Mouse (Mus musculus) embryonic facial prominence, embryonic 12.5 days (tissue): ENCODE measurements at regions not wholly inside any gene's neighbourhood (a gene's known extent, or its start where the extent isn't known, plus 50 kb on each side); places are given as distances from the start of the nearest gene placed in this dataset.

Source experiments
- ATAC-seq: fragments of 200-750 bp; cut with Nextera tagmentation; 2 replicates; pipeline ENCODE4 v1.8.0; 2017; ENCODE audit not compliant: insufficient number of reproducible peaks, insufficient read depth, low FRiP score, low TSS enrichment
- H3K27ac ChIP-seq: fragments of 300-500 bp; sonication (generic); 2 replicates; pipeline ENCODE4 v1.5.1; 2016; ENCODE audit warnings: mild to moderate bottlenecking
- H3K27me3 ChIP-seq: fragments of 300-500 bp; sonication (generic); 2 replicates; pipeline ENCODE4 v1.6.1; 2016; ENCODE audit warnings: mild to moderate bottlenecking, moderate library complexity
- H3K36me3 ChIP-seq: fragments of 300-500 bp; sonication (generic); 2 replicates; pipeline ENCODE4 v1.6.1; 2016; ENCODE audit warnings: mild to moderate bottlenecking
- H3K4me1 ChIP-seq: fragments of 300-500 bp; sonication (generic); 2 replicates; pipeline ENCODE4 v1.6.1; 2016
- H3K4me2 ChIP-seq: fragments of 300-500 bp; sonication (generic); replicated peaks from 2 replicates; pipeline ENCODE4 v1.6.1; 2016; ENCODE audit warnings: mild to moderate bottlenecking, moderate library complexity
- H3K4me3 ChIP-seq: fragments of 300-500 bp; sonication (generic); 2 replicates; pipeline ENCODE4 v1.5.1; 2016; ENCODE audit warnings: mild to moderate bottlenecking
- H3K9ac ChIP-seq: fragments of 300-500 bp; sonication (generic); 2 replicates; pipeline ENCODE4 v1.6.1; 2016; ENCODE audit warnings: mild to moderate bottlenecking, moderate library complexity
- H3K9me3 ChIP-seq: fragments of 300-500 bp; sonication (generic); 2 replicates; pipeline ENCODE4 v1.6.1; 2016; ENCODE audit warnings: mild to moderate bottlenecking, moderate library complexity
- WGBS: fragments of 180-500 bp; shearing (Covaris S2); methylation state at CpG from one replicate; pipeline ENCODE4 v1.1.7; 2016; 5-methylcytosine and 5-hydroxymethylcytosine counted together

DNA sequence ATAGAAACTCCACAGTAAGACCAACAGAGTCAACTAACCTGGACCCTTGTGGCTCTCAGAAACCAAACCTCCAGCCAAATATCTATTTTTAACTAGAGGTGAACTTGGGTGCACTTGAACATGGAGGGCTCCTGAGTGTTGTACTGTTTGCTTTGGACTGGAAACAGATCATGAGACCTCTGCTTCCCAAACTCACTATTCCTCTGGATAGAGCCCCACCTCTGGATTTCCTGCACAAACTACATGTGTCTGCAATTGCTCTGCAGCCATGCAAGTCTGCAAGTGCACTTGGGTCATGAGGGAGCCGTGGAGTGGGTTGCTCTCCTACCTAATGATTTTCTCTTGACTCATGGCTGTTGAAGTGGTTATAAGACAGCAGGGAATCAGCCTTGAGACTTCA, 759.9 kb upstream of the Fam160b2 start:
- no peak overlapping the region for H3K4me3 ChIP-seq
- ATAC-seq, result no peak
- 74% methylated on average over 1 of the region's 1 CpGs for WGBS
- H3K27ac ChIP-seq, result no peak overlapping the region
- H3K9ac ChIP-seq, result no peak overlapping the region
- H3K27me3 ChIP-seq, result no peaks in the 10 kb centered on the region
- H3K4me2 ChIP-seq, result no peak overlapping the region
- H3K9me3 ChIP-seq, result no peaks in the 10 kb centered on the region
- H3K4me1 ChIP-seq, result no peaks in the 10 kb centered on the region
- H3K36me3 ChIP-seq, result no peaks in the 10 kb centered on the region

DNA sequence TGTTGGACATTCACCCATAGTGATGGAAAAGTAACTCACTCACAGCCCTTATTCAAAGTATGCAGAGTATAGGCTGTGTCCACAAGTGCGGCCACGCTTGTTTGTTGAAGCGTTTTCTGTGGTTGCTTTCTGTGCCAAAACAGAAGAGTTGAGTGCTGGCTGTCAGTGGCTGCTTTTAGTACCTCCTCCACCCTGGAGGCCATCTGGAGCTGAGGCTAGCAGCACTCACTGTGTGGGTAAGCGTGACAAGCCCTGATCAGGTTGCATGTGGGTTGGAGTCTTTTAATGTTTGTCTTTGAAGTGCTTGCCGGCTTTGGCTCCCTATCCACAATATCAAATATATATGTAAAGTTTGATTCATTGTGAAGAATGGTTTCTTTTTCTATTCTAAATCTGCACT, 738.6 kb upstream of the Fam160b2 start:
- H3K4me1 ChIP-seq, result no peaks in the 10 kb centered on the region
- no peaks in the 10 kb centered on the region for H3K9me3 ChIP-seq
- H3K27me3 ChIP-seq, result no peaks in the 10 kb centered on the region
- no peak overlapping the region for H3K9ac ChIP-seq
- H3K27ac ChIP-seq, result no peak overlapping the region
- H3K4me2 ChIP-seq, result no peak overlapping the region
- H3K4me3 ChIP-seq, result no peak overlapping the region
- ATAC-seq, result no peak
- 58% methylated on average over 5 of the region's 5 CpGs for WGBS
- no peaks in the 10 kb centered on the region for H3K36me3 ChIP-seq

DNA sequence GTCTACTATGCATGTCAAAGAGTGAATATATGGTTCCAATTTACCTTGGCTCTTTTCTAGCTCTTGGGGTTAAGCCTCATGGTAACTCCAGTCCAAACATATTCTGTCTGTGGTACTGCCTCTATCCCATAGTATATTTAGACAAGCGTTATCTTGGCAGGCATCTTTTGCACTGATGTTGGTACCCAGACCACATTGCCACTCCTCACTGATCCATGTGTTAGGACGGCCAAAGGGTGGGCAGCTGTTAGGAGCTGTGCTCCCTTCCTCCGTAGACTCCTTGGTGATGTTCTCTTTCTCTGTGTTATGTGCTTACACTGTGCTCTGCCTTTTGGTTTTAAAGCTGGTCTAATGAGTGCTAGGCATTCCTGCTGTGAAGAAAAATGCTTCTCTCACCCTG, 737.3 kb upstream of the Fam160b2 start:
- no peak overlapping the region for H3K27ac ChIP-seq
- H3K27me3 ChIP-seq, result no peaks in the 10 kb centered on the region
- H3K9ac ChIP-seq, result no peak overlapping the region
- no peak overlapping the region for H3K4me3 ChIP-seq
- ATAC-seq, result no peak
- H3K4me2 ChIP-seq, result no peak overlapping the region
- 86% methylated on average over 3 of the region's 3 CpGs for WGBS
- H3K36me3 ChIP-seq, result no peaks in the 10 kb centered on the region
- H3K4me1 ChIP-seq, result no peaks in the 10 kb centered on the region
- no peaks in the 10 kb centered on the region for H3K9me3 ChIP-seq

DNA sequence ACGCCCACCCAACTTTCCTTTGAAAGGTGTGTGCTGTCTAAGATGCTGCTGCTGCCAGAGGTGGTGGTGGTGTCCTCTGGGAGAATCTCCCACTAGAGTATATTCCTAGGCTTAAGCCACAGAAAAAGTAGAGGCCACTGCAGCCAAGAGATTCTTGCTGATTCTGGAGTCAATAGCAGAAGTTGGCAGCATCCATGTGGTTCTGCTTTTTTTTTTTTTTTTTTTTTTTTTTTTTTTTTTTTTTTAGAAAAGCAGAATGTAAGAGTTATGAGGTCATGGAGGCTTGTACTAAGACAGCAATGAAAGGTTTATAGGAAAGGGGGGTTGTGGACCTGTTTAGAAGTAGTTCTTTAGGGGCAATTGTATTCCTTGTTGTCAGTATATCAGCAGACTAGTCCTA, 734.4 kb upstream of the Fam160b2 start:
- Histone ChIP-seq H3K27me3 (no peaks in the 10 kb centered on the region), H3K27ac (no peak overlapping the region), H3K9ac (no peak overlapping the region), H3K4me2 (no peak overlapping the region), H3K36me3 (no peaks in the 10 kb centered on the region), H3K9me3 (no peaks in the 10 kb centered on the region), H3K4me1 (no peaks in the 10 kb centered on the region), H3K4me3 (no peak overlapping the region)
- ATAC-seq, result no peak
- WGBS, result 87% methylated on average over 1 of the region's 1 CpGs

DNA sequence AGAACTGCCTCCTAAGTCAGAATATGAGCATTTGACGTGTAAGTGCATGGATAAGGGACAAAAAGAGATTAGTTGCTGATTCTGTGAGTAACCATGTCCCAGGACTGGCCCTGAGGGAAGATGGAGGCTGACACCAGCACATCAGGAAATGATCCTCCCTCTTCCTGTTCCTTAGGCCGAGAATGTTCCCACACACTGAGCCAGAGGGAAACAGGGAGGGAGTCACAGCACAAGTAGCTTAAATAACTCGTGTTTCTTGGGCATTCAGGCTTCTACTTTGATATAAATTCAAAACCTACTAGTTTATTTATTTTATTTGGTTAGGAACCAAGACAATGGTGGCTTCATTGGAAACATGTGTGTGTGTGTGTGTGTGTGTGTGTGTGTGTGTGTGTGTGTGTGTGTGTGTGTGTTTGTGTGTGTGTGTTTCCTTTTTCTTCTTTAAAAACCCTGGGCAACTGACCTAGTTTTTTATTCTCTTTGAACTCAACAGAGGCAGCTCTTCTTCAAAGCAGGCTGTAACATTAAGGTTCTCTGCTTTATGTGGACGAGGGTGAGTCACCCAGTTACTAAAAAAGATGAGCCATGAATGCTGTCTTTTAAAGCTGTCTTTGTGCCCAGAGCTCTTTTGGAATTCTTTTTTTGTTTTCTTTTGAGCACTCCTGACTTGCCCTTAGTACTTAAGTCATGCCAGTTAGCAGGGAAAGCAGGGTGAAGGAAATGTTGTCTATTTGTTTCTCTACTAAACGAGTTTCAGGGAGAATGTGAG, 730.4 kb upstream of the Fam160b2 start:
- Histone ChIP-seq H3K4me3 (no peak overlapping the region), H3K9me3 (no peaks in the 10 kb centered on the region), H3K4me1 (no peaks in the 10 kb centered on the region), H3K27me3 (no peaks in the 10 kb centered on the region), H3K36me3 (no peaks in the 10 kb centered on the region), H3K4me2 (no peak overlapping the region), H3K9ac (no peak overlapping the region), H3K27ac (no peak overlapping the region)
- 33% methylated on average over 5 of the region's 5 CpGs for WGBS
- no peak for ATAC-seq

DNA sequence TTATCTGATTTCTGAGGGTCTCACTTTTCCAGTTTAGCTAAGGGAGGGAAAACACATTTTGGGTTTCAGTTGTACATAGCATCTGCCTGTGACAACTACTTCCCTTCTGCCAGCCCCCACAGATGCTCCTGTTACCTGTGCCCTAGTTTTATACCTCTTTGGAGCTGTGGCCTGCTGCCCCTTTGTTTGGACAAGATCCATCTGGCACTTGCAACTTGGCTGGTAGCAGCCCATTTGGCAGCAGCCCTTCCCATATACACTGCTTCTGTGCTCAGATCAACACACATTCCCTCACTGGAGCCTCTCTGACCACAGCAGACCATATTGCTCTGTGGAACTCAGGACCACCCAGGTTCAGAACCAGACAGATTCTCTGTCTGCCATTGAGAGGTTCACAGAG, 728.0 kb upstream of the Fam160b2 start:
- no peak overlapping the region for H3K4me2 ChIP-seq
- no peak overlapping the region for H3K27ac ChIP-seq
- H3K4me3 ChIP-seq, result no peak overlapping the region
- H3K4me1 ChIP-seq, result no peaks in the 10 kb centered on the region
- no peaks in the 10 kb centered on the region for H3K9me3 ChIP-seq
- ATAC-seq, result no peak
- no peaks in the 10 kb centered on the region for H3K27me3 ChIP-seq
- no peaks in the 10 kb centered on the region for H3K36me3 ChIP-seq
- H3K9ac ChIP-seq, result no peak overlapping the region

DNA sequence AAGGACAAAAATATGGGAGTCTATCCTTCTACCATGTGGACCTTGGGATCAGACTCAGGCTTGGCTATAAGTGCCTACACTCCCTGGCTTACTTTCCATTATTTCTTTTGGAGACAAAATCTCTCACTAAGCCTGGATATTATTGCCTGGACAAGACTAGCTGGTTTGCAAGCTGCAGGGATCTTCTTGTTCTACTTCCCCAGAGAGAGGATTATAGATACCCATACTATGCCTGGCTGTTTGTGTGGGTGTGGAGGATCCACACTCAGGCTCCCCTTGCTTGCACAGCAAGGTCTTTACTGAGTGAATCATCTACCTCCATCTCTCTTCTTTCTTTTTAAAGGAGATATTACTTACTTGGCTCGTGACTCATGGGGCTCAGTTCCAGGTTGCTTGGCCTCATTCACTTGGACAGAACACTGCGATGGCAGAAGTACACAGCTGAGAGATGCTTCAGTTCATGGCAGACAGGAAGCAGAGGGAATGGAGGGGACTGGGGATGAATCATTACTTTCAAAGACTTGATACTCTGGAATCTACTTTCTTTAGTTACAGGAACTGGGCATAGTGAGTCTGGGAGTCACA, 727.0 kb upstream of the Fam160b2 start:
- no peak overlapping the region for H3K9ac ChIP-seq
- no peak for ATAC-seq
- no peak overlapping the region for H3K4me3 ChIP-seq
- H3K27ac ChIP-seq, result no peak overlapping the region
- no peaks in the 10 kb centered on the region for H3K36me3 ChIP-seq
- no peaks in the 10 kb centered on the region for H3K4me1 ChIP-seq
- H3K27me3 ChIP-seq, result no peaks in the 10 kb centered on the region
- no peak overlapping the region for H3K4me2 ChIP-seq
- 97% methylated on average over 2 of the region's 2 CpGs for WGBS
- no peaks in the 10 kb centered on the region for H3K9me3 ChIP-seq

DNA sequence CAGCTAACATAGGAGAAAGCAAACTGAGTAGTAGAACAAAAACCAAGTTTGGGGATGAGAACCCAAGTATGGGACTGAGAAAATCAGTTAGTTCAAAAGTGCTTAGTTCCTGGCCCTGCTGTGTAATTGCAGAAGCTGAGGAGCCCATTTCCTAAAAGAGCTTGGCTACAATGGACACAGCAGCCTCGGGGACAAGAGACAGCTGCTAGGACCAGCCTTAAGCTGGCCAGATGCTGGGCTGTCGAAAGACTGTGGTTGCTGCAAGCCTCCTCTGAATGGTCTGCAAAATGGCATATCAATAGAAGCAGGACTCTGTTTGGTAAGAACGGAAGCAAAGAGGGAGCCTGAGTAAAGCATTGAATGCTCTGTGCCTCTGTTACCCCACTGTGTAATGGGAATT, 715.6 kb upstream of the Fam160b2 start:
- no peaks in the 10 kb centered on the region for H3K4me1 ChIP-seq
- H3K4me2 ChIP-seq, result no peak overlapping the region
- WGBS, result 64% methylated on average over 3 of the region's 3 CpGs
- no peak overlapping the region for H3K9ac ChIP-seq
- no peaks in the 10 kb centered on the region for H3K27me3 ChIP-seq
- H3K4me3 ChIP-seq, result no peak overlapping the region
- no peak for ATAC-seq
- no peaks in the 10 kb centered on the region for H3K36me3 ChIP-seq
- H3K27ac ChIP-seq, result no peak overlapping the region
- H3K9me3 ChIP-seq, result no peaks in the 10 kb centered on the region

DNA sequence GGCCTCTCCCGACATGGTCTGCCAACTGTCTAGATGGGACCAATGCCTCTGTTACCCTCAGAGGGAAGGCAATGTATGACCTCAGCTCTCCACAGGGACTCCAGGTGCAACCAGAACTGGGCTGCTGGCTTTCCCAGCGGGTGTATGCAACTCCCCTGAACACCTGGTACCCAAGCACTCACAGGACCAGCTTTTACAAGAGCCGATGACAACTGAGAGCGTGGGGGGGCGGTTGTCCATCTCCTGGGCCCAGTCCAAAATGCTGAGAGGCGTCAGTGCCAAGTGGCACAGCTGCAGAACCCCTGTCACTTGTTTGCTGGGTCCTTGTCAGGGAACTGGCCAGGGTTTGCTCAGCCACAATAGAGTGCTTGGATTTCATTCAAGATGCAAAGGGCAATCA, 700.1 kb upstream of the Fam160b2 start:
- 73% methylated on average over 6 of the region's 6 CpGs for WGBS
- ATAC-seq, result no peak
- H3K36me3 ChIP-seq, result no peaks in the 10 kb centered on the region
- no peaks in the 10 kb centered on the region for H3K9me3 ChIP-seq
- H3K4me1 ChIP-seq, result no peaks in the 10 kb centered on the region
- no peak overlapping the region for H3K27ac ChIP-seq
- no peaks in the 10 kb centered on the region for H3K27me3 ChIP-seq
- no peak overlapping the region for H3K4me3 ChIP-seq
- H3K9ac ChIP-seq, result no peak overlapping the region
- H3K4me2 ChIP-seq, result no peak overlapping the region

DNA sequence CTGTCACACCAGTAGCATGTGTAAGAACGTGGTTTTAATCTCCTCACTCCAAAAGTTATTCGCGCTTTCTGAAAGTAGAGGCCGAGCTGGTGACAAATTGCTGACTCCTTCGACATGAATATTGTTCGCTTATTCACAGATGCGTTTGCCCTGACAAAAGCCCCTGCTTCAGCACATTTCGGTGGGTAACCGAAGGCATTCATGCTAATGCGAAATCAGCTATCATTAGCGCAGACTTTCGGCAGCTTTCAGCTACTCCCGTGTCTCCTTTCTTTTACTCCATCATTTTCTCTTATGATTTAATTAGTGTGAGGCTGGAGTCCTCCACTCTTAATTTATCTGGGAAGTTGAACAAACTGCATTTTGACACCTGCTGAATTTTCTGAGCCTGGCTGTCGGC, 681.9 kb upstream of the Fam160b2 start:
- Histone ChIP-seq H3K27me3 (no peaks in the 10 kb centered on the region), H3K9ac (no peak overlapping the region), H3K4me1 (0 out of 2 replicates have a peak, but pooled peaks cover 2% of the 10 kb centered on the region), H3K9me3 (no peaks in the 10 kb centered on the region), H3K27ac (no peak overlapping the region), H3K36me3 (no peaks in the 10 kb centered on the region), H3K4me2 (no peak overlapping the region), H3K4me3 (no peak overlapping the region)
- 81% methylated on average over 14 of the region's 14 CpGs for WGBS
- ATAC-seq, result no peak

DNA sequence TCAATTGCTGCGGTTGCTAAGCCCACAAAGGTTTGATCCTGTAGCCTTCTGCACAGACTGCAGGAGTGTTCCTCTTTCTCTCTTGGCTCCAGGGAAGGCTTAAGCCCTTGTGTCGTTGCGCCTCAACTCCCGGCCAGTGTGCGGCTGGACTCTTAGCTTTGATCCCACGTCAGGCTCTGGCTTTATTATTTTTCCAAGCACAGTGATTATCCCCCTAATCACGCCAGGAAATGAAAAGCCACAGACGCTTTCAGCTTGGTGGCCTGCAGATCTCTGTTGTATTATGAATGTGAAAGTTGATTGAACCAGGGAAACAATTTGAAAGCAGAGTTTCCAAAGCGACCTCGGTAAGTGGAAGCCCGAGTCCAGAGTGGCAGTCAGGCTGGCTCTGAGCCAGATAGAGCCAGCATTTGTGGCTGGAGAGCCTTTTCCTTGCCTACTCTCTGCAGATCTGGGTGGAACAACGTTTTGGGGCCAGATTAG, 676.7 kb upstream of the Fam160b2 start:
- Histone ChIP-seq H3K4me3 (no peak overlapping the region), H3K9me3 (no peaks in the 10 kb centered on the region), H3K4me1 (peaks cover 9% of the 10 kb centered on the region; the same call in 1 of the 2 replicates), H3K36me3 (no peaks in the 10 kb centered on the region), H3K4me2 (0 out of 2 replicates have a peak overlapping the region, but pooled peaks have one; percentile 4), H3K27ac (0 out of 2 replicates have a peak overlapping the region, but pooled peaks have one; percentile 1), H3K9ac (no peak overlapping the region), H3K27me3 (no peaks in the 10 kb centered on the region)
- no peak for ATAC-seq
- WGBS, result 39% methylated on average over 12 of the region's 12 CpGs

DNA sequence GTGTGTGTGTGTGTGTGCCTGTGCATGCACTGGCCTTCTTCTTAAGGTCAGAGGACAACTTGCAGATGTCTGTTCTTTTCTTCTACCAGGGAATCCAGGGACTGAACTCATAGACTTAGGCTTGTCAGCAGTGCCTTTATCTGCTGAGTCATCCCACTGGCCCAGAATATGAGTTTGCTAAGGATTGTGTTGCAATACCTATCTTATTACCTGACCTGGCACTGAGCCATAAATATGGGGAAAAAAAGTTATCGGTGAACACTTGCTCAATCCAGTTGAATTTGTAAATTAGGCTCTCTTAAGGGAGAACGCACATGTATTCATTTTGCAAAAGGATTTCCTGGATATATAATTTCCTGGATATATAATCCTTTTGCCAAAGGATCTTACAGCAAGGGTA, 672.8 kb upstream of the Fam160b2 start:
- no peaks in the 10 kb centered on the region for H3K9me3 ChIP-seq
- H3K27ac ChIP-seq, result no peak overlapping the region
- H3K36me3 ChIP-seq, result no peaks in the 10 kb centered on the region
- H3K27me3 ChIP-seq, result no peaks in the 10 kb centered on the region
- ATAC-seq, result no peak
- no peak overlapping the region for H3K4me2 ChIP-seq
- no peak overlapping the region for H3K9ac ChIP-seq
- 76% methylated on average over 2 of the region's 2 CpGs for WGBS
- peaks cover 12% of the 10 kb centered on the region; the same call in 1 of the 2 replicates for H3K4me1 ChIP-seq
- H3K4me3 ChIP-seq, result no peak overlapping the region
